Mouse (Mus musculus) layer of hippocampus, postnatal 36 days (tissue): ENCODE results near the gene Tacc2. TPM values are rescaled to one million over a fixed set of nuclear protein-coding genes. Genes with fewer than 3 reads are reported as not detected.
A peak's percentile ranks its signal among the peaks of the same experiment; 100 is the strongest.

Experiments
- DNase-seq, 2 experiments: peaks; one replicate each; pipeline ENCODE4 v3.0.0; 2022
- total RNA-seq, 2 experiments: library from RNA; stranded (reverse); gene quantifications; 2 replicates each; pipeline ENCODE4 v1.2.3; 2021

Gene Tacc2
- total RNA-seq, 2 experiments from 2014 or later, result 73.1 to 82.4 TPM

DNA sequence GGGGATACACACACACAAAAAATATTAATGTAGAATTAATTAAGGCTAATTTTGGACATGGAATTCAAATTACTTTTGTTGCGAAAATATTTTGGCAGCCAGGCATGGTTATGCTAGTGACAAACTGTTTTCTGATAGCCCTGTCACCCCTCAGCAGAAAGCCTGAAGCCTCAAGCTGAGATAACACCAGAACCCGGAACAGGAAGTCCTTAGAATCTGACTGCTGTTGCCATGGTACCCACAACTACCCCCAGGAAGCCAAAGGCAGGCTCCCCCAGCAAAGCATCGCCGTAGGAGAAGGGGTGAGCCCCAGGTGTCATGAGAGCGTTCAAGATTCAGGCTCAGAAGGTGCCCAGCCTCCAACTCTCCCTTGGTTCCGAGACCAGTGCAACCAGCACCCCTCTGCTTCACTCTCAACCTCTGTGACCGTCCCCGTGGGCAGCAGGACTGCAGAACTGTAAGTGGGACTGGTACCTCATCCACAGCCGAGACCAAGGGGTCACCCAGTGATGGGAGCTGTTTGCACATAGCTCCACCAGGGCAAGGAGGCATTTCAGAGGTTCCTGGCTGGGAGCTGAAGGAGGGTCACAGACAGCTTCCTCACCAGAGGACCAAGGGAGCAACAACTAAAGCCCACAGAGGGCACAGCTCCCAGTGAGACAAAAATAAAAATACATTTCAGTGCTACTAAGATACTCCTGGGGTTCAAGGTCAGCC is 196.8 kb downstream of the Tacc2 start, which contains the start of gene Btbd16:
Gene Btbd16, plus strand, starts transcription at position 156 of the 717 bp plus-strand sequence.
- DNase-seq, result no peak

- DNase-seq, result no peak
Measured at GRCm38 (mm10) chr7:130780866-130781419, 203.7 kb downstream of the Tacc2 start.

DNA sequence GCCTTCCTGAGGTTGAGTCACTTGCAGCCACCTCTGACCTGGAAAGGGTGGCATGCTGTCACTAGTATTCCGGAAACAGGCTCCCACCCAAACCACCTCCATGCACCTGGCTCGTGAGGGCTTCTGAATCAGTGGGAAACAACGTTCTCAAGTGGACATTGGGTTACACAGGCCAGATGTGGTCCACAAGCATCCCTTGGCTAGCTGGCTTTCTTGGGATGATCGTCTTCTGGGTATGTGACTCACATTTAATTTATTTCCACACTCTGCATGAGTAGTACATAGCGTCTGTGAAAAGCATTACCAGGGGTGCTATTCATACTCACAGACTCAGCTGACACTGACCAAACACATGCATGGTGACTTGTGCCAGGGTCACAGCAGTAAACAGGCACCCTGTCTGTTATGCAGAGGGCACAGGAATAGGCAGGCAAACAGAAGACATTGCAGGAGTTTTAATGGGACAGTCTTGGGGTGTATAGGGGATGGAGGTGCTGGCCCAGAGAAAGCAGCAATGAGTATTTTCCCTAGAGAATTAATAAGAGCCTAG is 205.3 kb downstream of the Tacc2 start:
- no peak for DNase-seq

DNA sequence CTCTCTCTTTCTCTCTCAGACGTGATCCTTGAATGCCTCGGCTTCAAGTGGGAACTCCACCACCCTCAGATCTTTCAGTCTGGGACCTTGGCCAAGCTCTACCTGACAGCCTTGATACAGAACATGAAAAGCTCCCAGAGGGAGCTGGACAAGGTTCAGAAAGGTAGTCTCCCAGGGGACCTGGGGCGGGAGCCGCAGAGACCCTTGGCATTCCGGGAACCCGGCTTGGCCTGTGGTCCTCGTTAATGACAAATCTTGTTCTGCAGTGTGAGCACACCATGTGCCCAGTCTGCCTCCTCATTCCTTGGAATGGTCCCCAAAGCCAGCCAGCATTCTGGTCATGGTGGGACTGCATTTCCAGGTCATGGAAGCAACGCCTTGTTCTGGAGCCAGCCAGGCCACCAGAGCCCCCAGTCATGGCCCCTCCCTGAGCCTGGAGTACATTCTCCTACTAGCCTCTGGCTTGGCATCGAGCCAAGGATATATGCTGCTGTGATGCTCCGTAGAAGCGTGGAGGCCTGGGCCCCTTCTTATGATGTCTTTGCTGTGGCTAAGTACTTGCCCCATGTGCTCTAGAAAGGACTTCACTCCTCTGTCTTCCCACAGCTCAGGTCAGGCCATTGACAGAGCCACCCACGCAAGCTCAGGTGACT is 208.8 kb downstream of the Tacc2 start:
- DNase-seq, result no peak

DNA sequence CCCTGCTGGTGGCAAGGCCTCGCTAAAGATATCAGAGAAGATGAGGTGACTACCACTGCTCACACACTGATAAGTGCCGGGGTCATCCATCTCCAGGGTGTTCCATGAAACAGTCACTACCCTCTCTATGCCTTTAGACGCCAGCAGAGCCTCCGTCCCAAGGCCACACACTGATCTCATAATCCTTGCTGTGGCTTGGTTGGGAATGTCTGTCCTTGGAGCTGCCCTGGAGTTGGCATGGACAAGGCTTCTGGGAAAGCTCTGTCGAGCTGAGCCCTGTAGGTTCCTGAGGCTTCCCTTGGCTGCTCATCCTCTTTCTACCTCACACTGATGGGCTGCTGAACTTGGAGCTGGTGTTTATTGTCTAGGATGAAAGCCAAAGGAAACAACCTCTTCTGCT is 209.5 kb downstream of the Tacc2 start:
- DNase-seq, result no peak

- no peak for DNase-seq
Measured at GRCm38 (mm10) chr7:130787537-130787936, 210.3 kb downstream of the Tacc2 start.

- DNase-seq, result no peak
Measured at GRCm38 (mm10) chr7:130788950-130789349, 211.7 kb downstream of the Tacc2 start.

DNA sequence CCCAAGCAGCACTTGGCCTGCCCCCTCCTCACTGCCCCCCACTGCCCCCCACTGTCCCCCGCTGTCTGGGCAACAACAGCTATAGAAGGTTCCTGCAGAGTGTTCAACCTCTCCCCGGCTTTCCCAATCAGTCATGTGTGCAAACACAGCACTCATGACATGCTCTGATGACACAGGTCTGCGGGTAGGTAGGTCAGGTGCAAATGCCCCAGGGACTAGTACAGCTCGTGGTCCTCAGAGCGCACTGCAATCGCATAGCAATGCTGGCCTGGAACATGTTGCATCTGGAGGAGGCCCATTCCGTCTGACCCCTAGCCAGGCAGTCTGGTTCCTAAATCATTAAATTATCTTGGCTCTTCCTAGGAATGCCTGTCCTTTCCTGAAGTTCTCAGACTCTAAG is 212.2 kb downstream of the Tacc2 start:
- no peak for DNase-seq

- no peak for DNase-seq
Measured at GRCm38 (mm10) chr7:130793671-130794070, 216.4 kb downstream of the Tacc2 start.

DNA sequence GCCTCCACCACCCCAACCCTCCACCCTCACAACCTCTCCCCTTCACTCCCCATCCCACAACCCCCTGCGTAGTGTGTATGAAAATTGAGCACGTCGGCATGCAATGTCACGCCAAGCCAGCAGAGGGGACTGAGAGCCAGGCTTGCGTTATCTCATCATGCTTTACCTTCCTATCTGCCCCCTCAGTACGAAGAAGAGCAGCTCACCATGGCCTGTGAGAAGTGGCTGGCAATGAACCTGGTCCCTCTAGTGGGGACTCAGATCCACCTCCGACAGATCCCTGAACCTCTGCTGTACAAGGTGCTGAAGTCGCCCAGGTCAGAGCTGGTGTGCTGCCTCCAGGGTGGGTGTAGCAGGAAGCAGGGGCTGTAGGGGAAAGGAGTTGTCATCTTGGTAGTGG is 219.5 kb downstream of the Tacc2 start:
- no peak for DNase-seq

- DNase-seq, result no peak
Measured at GRCm38 (mm10) chr7:130797524-130797923, 220.3 kb downstream of the Tacc2 start.

- no peak for DNase-seq
Measured at GRCm38 (mm10) chr7:130799418-130799817, 222.2 kb downstream of the Tacc2 start.

- no peak for DNase-seq
Measured at GRCm38 (mm10) chr7:130800681-130801080, 223.4 kb downstream of the Tacc2 start.

GRCm38 (mm10) chr7:130801811-130802210 is 224.6 kb downstream of the Tacc2 start:
- no peak for DNase-seq

DNA sequence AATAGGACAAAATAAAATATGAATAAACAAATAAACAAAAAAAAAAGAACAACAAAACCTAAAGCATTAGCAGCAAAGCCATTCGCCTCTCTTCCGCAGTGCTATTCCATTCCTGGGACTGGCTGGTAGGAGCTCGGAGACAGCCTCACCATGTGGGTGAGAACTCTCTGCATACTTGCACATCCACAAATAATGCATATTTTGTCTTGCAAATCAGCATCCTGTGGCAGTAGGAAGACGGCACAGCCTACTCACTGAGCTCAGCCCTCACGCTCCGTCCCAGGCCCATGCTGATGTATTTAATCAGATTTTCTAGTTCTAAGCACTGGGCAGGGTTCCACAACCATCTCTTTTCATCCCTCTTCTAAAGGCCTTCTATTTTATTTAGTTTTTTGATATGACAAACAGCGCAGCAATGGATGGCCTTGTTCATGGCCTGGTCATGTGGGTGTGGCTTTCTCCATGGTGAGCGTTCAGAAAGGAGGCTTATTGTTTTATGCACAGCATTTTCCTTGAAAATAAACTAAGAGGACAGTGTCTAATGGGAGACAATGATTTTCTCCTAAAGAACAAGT is 226.1 kb downstream of the Tacc2 start:
- no peak for DNase-seq

- DNase-seq, result no peak
Measured at GRCm38 (mm10) chr7:130804991-130805390, 227.8 kb downstream of the Tacc2 start.

DNA sequence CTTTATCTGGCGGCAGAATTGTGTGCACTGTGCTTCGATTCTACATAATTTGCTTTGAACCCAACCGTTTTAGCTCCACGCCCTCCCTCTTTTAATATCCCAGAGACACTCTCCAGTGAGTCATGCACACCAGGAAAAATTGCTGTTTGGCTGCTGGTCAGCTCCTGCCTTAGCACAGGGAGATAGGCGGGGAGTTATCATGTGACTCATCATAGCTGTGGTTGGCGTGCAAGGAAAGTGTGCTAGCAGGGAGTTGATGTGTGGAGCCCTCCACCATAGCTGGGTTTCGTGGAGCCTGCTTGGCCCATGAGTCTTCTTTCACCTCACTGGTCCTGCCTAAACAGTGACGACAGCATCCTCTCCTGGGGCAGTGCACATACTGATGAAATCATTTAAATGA is 230.5 kb downstream of the Tacc2 start:
- peak; percentile 48 to 56 for DNase-seq

DNA sequence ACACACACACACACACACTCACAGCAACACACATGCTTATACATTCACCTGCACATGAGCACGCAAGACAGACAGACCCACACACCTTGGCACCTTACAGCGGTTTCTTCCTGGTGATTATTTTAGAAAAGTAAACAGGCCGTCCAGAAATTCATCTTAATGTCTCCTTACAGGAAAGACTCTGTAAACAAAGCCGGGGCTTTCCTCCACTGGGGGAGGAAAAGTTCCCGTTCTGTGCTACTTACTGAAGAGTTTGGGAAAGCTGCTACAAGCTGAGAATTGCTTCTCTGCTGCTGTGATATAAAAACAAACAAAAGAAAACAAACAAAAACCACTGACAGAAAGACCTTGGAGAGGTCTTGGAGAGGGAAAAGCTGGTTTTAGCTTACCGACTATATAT is 231.5 kb downstream of the Tacc2 start:
- DNase-seq, result no peak

- DNase-seq, result no peak
Measured at GRCm38 (mm10) chr7:130810238-130810637, 233.0 kb downstream of the Tacc2 start.

DNA sequence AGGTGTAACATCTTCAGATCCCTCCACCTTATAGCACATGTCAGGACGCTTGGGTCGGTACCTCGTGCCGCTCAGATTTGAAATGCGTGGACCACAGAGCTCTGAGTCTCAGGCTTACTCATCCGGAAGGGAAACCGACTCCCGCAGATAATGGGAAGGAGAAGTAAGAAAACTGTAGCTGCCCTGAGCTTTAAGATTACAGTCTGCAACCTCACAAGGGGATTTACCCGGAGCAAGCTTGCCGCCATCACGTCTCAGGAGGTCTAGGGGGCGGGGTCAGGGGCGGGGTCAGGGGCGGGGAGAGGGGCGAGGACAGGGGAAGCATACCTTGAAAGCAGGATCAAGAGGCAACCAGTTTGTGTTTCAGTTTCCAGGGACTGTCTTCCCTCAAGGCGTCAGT is 235.2 kb downstream of the Tacc2 start:
- DNase-seq, result no peak
